Mouse (Mus musculus) neural tube, embryonic 14.5 days (tissue): ENCODE results near the gene Ppp3ca. TPM values are rescaled to one million over a fixed set of nuclear protein-coding genes. Genes with fewer than 3 reads are reported as not detected.
"Not testable (repeated sequence)": the region's sequence is repeated elsewhere in the genome, so short reads cannot be mapped to it uniquely, and the experiment has no call there.

ENCODE experiments used
- ATAC-seq: fragments of 200-750 bp; cut with Nextera tagmentation; 2 replicates; pipeline ENCODE4 v1.8.0; 2017; ENCODE audit warnings: low read depth, mild to moderate bottlenecking, moderate TSS enrichment, moderate library complexity
- H3K27ac ChIP-seq: fragments of 300-500 bp; sonication (generic); 2 replicates; pipeline ENCODE4 v1.5.1; 2014; ENCODE audit warnings: low read depth, mild to moderate bottlenecking, control low read depth, low read length, moderate library complexity, mixed read lengths
- H3K27me3 ChIP-seq: fragments of 300-500 bp; sonication (generic); 2 replicates; pipeline ENCODE4 v1.6.1; 2014; ENCODE audit warnings: low read length; ENCODE audit not compliant: control insufficient read depth, insufficient read depth
- H3K36me3 ChIP-seq: fragments of 300-500 bp; sonication (generic); 2 replicates; pipeline ENCODE4 v1.6.1; 2014; ENCODE audit warnings: low read length, mixed read lengths; ENCODE audit not compliant: control insufficient read depth, insufficient read depth
- H3K4me1 ChIP-seq: fragments of 300-500 bp; sonication (generic); 2 replicates; pipeline ENCODE4 v1.6.1; 2014; ENCODE audit warnings: low read length; ENCODE audit not compliant: control insufficient read depth, insufficient read depth
- H3K4me2 ChIP-seq: fragments of 300-500 bp; sonication (generic); 2 replicates; pipeline ENCODE4 v1.6.1; 2014; ENCODE audit warnings: mild to moderate bottlenecking, low read depth, low read length, control low read depth
- H3K4me3 ChIP-seq: fragments of 300-500 bp; sonication (generic); 2 replicates; pipeline ENCODE4 v1.5.1; 2014; ENCODE audit warnings: low read depth, low read length, control low read depth, mixed read lengths
- H3K9ac ChIP-seq: fragments of 300-500 bp; sonication (generic); replicated peaks from 2 replicates; pipeline ENCODE4 v1.6.1; 2014; ENCODE audit warnings: low read depth, mild to moderate bottlenecking, control low read depth, low read length, mixed read lengths
- H3K9me3 ChIP-seq: fragments of 300-500 bp; sonication (generic); 2 replicates; pipeline ENCODE4 v1.6.1; 2016; ENCODE audit warnings: low read length; ENCODE audit not compliant: control insufficient read depth
- WGBS: fragments of 180-500 bp; shearing (Covaris S2); extraction: QIAGEN DNeasy Blood & Tissue Kit; methylation state at CpG from one replicate; pipeline ENCODE4 v1.1.7; 2014; 5-methylcytosine and 5-hydroxymethylcytosine counted together
- polyA plus RNA-seq: library from polyadenylated mRNA; unstranded; fragments of >200 nt; fragmentation: Nextera tagmentation; extraction: Ambion mirVana; gene quantifications from 2 replicates; pipeline ENCODE4 v1.2.1, GENCODE M21; 2014

Ppp3ca gene
- polyA plus RNA-seq, 1 experiment from 2014 or later: 215 TPM

GRCm38 (mm10) chr3:136699711-136700110 is 29.8 kb downstream of the Ppp3ca start:
- not testable (repeated sequence) for H3K4me2 ChIP-seq, H3K9ac ChIP-seq, H3K36me3 ChIP-seq, H3K4me1 ChIP-seq, H3K27me3 ChIP-seq, H3K4me3 ChIP-seq, H3K27ac ChIP-seq, ATAC-seq, H3K9me3 ChIP-seq

- no peak overlapping the region for H3K9ac ChIP-seq
- no peaks in the 10 kb centered on the region for H3K9me3 ChIP-seq
- H3K27ac ChIP-seq: no peak overlapping the region
- WGBS: 78% methylated on average over 11 of the region's 11 CpGs
- peaks cover 6% of the 10 kb centered on the region; the same call in 1 of the 2 replicates for H3K4me1 ChIP-seq
- no peak for ATAC-seq
- no peaks in the 10 kb centered on the region for H3K36me3 ChIP-seq
- no peak overlapping the region for H3K4me2 ChIP-seq
- H3K4me3 ChIP-seq: no peak overlapping the region
- H3K27me3 ChIP-seq: no peaks in the 10 kb centered on the region
Observed at GRCm38 (mm10) chr3:136700447-136701009, 30.6 kb downstream of the Ppp3ca start.

DNA sequence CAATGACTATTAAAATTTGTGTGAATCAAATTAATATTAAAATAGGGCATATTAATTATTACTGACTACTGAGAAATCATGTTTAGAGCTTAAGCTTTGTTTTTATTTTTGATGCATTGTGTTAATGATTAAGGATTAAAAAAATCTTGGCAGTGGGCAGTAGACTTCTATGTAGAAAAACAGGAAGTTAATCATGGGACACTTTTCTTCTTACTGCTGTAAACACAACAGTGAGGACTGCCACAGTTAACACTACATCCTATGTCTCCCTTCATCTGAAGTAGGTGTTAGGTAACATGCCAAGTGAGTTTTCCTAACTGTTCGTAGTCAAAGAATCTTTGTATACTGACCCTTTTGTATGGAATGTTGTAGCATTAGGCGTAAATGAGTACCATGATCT is 32.9 kb downstream of the Ppp3ca start:
- H3K9ac ChIP-seq: no peak overlapping the region
- H3K4me3 ChIP-seq: no peak overlapping the region
- H3K9me3 ChIP-seq: no peaks in the 10 kb centered on the region
- no peaks in the 10 kb centered on the region for H3K27me3 ChIP-seq
- peaks cover 6% of the 10 kb centered on the region; the same call in 1 of the 2 replicates for H3K4me1 ChIP-seq
- H3K4me2 ChIP-seq: no peak overlapping the region
- ATAC-seq: no peak
- H3K27ac ChIP-seq: no peak overlapping the region
- 82% methylated on average over 2 of the region's 2 CpGs for WGBS
- no peaks in the 10 kb centered on the region for H3K36me3 ChIP-seq

DNA sequence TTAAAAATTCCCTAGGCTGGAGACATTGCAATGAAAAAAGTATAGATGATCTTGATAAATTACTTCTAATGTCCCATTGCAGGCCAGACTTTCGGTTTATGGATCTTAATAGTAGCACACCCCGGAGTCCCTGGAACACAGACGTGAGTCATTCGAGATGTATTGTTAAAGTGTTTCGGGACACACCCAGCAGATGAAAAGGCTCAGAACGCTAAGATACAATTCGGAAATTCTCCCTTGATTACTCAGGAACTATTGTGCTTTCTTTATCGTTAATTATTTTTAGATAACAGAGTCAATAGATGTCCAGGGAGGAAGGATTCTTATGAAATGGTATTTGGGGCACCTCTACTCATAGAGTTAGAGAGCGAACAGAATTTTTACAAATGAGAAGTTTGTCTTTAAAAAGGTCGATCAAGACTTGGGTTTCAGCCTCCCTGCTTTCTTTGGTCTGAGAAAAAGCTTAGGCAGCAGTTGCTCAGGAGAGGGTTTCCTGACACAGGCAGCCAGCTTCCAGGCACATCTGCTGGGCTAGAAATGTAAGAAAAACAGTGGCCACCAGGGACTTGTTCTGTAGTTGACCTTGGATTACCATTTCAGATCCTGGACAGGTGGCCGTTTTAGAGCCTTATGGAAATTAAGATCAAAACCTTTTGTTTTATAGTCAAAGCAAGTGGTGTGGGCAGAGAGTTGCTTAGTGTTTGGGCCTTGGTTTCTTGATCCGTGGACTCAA is 34.8 kb downstream of the Ppp3ca start:
- H3K9ac ChIP-seq: no peak overlapping the region
- WGBS: 60% methylated on average over 12 of the region's 12 CpGs
- H3K4me2 ChIP-seq: no peak overlapping the region
- no peaks in the 10 kb centered on the region for H3K36me3 ChIP-seq
- no peaks in the 10 kb centered on the region for H3K9me3 ChIP-seq
- no peak overlapping the region for H3K4me3 ChIP-seq
- ATAC-seq: no peak
- peaks cover 6% of the 10 kb centered on the region; the same call in 1 of the 2 replicates for H3K4me1 ChIP-seq
- H3K27ac ChIP-seq: no peak overlapping the region
- H3K27me3 ChIP-seq: no peaks in the 10 kb centered on the region

- H3K4me1 ChIP-seq: peaks cover 6% of the 10 kb centered on the region; the same call in 1 of the 2 replicates
- H3K4me3 ChIP-seq: no peak overlapping the region
- no peak overlapping the region for H3K4me2 ChIP-seq
- no peaks in the 10 kb centered on the region for H3K9me3 ChIP-seq
- H3K27ac ChIP-seq: no peak overlapping the region
- no peak overlapping the region for H3K9ac ChIP-seq
- WGBS: 73% methylated on average over 4 of the region's 4 CpGs
- no peaks in the 10 kb centered on the region for H3K36me3 ChIP-seq
- ATAC-seq: no peak
- no peaks in the 10 kb centered on the region for H3K27me3 ChIP-seq
Observed at GRCm38 (mm10) chr3:136706048-136706447, 36.1 kb downstream of the Ppp3ca start.

DNA sequence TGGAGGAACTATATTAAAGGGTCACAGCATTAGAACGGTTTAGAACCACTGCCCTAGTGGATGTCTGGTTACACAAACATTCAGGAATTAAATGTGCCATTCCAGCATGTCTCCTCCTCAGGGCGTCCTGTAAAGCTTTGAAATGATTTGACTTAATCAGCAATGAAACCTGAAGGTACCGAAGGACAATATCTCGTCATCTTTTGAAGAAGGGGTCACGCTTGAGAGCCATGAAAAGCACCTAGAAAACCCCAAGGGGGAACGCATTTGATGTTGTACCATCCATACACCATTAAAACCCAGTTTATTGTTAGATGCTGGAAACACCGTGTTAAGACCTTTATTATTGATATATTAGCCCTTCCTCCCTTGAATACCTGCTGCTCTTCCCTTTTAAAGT is 36.8 kb downstream of the Ppp3ca start:
- Histone ChIP-seq H3K36me3 (no peaks in the 10 kb centered on the region), H3K4me1 (peaks cover 6% of the 10 kb centered on the region; the same call in 1 of the 2 replicates), H3K4me2 (no peak overlapping the region), H3K27ac (no peak overlapping the region), H3K4me3 (no peak overlapping the region), H3K9me3 (no peaks in the 10 kb centered on the region), H3K27me3 (no peaks in the 10 kb centered on the region), H3K9ac (no peak overlapping the region)
- ATAC-seq: no peak
- 66% methylated on average over 7 of the region's 7 CpGs for WGBS

DNA sequence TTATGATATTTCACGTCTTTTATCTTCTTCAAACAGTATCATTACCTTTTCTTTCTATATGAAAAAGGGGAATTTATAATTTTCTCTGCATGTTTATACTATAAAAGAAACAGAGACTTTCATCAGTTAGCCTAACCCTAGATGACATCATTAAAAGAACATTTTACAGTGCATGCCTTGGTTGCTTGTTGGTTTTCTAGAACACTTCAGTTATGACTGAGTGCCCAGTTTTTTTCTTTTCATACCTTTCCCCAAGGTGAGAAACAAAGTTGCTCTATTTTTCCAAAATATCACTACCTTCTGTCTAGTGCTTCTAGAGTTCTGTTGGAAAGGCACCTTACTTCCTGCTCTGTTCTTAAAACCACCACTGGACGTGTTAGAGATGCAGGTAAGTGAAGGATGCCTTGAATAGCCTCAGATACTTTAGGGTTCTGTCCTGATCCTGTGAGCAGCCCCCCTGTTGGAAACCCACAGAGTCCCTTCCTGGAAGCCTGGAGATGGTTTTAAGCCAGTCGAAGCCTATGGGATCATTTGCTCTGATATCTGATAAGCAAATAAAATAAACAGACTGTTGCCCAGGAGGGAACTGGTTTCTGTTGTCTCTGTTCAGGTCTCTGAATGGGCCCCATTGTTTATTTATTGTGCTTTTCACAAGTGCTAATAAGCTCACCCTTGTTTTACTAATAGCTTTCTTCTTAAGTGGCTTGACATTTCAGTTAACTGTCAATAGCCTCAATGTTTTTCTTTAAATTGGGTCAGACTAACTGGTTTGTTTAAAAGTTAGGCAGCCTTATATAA is 37.5 kb downstream of the Ppp3ca start:
- H3K27me3 ChIP-seq: no peaks in the 10 kb centered on the region
- no peak overlapping the region for H3K27ac ChIP-seq
- peaks cover 6% of the 10 kb centered on the region; the same call in 1 of the 2 replicates for H3K4me1 ChIP-seq
- WGBS: 47% methylated on average over 3 of the region's 3 CpGs
- no peaks in the 10 kb centered on the region for H3K36me3 ChIP-seq
- H3K4me2 ChIP-seq: no peak overlapping the region
- H3K9me3 ChIP-seq: no peaks in the 10 kb centered on the region
- no peak overlapping the region for H3K4me3 ChIP-seq
- ATAC-seq: no peak
- no peak overlapping the region for H3K9ac ChIP-seq

GRCm38 (mm10) chr3:136708230-136708629 is 38.3 kb downstream of the Ppp3ca start:
- Histone ChIP-seq H3K9ac (no peak overlapping the region), H3K27ac (no peak overlapping the region), H3K4me3 (no peak overlapping the region), H3K36me3 (no peaks in the 10 kb centered on the region), H3K27me3 (no peaks in the 10 kb centered on the region), H3K4me2 (no peak overlapping the region), H3K4me1 (peaks cover 6% of the 10 kb centered on the region; the same call in 1 of the 2 replicates), H3K9me3 (no peaks in the 10 kb centered on the region)
- no peak for ATAC-seq
- 28% methylated on average over 1 of the region's 1 CpGs for WGBS
